Mouse (Mus musculus) mouse trophoblast stem cell (cell line): ENCODE data around the gene Fancc.

Experiments used
- in situ Hi-C, 2 experiments: fragments of 300-500 bp; cut with MseI, MboI; formaldehyde crosslinking; loops; 2 replicates in 1 of 2; 3 replicates in 1 of 2; pipeline ENCODE4 v1.15.1; 2025

The Fancc gene

GRCm38 (mm10) chr13:63421225-63421624, 75.9 kb downstream of the Fancc start:
- in situ Hi-C loops: no loop called here

DNA sequence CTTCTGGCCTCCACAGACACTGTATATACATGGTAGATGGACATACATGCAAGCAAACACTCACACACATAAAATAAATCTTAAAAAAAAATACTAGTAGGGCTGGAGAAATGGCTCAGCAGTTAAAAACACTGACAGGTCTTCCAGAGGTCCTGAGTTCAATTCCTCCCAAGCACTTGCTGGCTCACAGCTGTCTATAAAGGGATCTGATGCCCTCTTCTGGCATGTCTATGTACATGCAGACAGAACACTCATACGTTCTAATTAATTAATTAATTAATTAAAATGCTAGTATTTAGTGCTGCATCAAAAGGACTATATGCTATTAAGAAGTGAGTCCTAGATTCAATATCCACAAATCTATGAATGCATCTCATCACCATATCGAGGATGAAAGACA, 78.9 kb downstream of the Fancc start:
- in situ Hi-C loops: no loop called here

GRCm38 (mm10) chr13:63416824-63417223, 80.3 kb downstream of the Fancc start:
- in situ Hi-C loops: no loop called here

DNA sequence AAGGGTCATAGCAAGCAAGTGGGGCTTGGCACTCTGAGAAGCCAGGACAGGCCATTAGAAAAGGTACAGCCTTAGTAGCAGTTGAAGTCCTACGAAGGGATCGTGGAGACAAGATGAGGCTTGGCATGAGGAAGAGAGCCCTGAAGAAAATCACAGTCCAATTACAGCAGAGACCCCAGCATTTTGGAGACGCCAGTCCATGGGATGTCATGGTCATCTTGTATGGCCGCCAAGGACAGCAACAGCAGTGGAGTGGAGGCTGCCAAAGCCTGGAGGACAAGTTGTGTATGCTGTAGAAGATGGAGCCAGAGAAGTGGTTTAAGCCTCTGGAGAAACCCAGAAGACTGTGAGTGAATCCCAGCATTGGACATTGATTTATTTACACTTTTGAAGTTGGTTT, 84.4 kb downstream of the Fancc start:
- in situ Hi-C loops: no loop called here

DNA sequence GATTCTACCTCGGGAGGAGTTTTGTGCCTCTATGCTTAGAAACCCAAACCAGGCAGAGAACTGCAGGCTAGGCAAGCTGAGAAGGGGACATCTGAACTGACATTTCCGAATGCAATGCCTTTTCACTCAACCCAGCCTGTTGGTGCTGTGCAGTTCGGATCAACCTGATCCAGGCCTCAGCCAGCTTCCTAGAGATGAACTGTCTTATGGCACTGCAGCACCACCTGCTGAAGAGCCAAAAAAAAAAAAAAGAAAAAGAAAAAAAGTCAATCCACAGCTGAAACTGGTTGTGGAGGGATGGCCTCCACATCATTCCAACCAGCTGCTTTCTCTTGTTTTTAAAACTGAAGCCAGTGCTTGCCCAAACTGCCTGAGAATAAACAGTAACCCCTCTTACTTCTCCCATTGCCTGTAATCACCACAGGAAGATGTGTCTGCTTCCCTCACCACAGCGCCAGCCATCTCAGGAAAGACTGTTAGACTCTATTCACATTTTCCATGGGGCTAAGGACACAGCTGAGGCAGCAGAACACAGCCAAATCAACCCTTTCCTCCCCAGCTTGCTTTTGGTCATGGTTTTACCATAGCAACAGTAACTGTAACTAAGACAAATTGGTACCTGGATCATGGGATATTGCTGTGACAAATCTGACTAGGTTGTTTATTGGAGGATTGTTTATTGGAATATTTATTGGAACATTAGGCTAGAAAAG, 85.6 kb downstream of the Fancc start:
- in situ Hi-C loops: no loop called here

GRCm38 (mm10) chr13:63410578-63411298, 86.3 kb downstream of the Fancc start:
- in situ Hi-C loops: no loop called here

GRCm38 (mm10) chr13:63405151-63405550, 91.9 kb downstream of the Fancc start:
- in situ Hi-C loops: no loop called here

- in situ Hi-C loops: no loop called here
Observed at GRCm38 (mm10) chr13:63404657-63405056, 92.4 kb downstream of the Fancc start.

DNA sequence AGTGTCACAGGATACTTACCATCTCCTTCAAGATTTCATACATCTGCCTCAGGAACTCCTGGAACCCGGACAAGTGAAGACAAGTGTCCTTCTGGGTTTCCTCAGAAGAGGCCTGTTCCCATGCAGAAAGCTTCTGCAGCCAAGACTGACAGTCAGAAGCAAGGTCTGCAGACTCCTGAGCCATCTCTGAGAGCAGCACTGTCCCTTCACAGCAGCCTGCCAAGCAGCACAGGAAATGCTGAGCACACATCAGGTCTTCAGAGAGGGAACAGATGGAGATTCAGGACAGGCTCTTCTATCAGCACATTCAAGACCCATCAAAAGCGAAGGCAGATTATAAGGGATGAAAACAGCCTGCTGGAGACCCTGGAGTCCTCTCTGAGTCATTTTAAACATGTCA, 94.3 kb downstream of the Fancc start:
- in situ Hi-C loops: no loop called here

- in situ Hi-C loops: no loop called here
Observed at GRCm38 (mm10) chr13:63400069-63400468, 97.0 kb downstream of the Fancc start.

GRCm38 (mm10) chr13:63397420-63397819, 99.7 kb downstream of the Fancc start:
- in situ Hi-C loops: no loop called here

DNA sequence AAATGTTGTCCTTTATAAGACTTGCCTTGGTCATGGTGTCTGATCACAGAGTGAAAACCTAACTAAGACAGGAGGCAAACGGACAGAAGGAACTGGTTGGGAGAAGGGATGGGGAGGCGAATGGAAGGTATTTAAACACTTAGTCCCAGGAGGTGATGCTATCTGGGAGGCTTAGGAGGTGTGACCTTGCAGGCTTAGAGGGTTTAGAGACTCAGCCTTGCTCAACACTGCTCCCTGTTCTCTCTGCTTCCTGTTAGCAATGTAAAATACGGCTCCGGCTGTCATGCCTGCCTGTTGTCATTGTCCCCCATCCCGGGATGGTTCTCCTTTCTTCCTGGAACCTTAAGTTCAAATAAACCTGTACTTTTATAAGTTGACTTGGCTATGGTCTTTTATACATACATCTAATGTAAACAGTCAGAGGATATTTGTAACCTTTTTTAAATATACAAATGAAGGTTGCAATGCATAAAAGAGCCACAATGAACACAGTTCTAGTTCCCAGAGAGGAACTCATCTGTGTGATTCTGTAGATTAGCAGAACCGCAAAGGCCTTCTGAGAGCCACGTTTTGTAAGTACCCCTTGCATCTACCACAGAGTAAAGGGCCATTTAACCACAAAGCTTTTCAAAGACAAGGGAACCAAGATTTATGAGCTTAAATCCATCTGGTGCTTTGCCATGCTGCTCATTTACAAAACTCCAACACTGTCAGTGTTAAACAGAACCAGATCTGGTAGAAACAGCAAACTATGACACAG, 102.6 kb downstream of the Fancc start:
- in situ Hi-C loops: no loop called here

DNA sequence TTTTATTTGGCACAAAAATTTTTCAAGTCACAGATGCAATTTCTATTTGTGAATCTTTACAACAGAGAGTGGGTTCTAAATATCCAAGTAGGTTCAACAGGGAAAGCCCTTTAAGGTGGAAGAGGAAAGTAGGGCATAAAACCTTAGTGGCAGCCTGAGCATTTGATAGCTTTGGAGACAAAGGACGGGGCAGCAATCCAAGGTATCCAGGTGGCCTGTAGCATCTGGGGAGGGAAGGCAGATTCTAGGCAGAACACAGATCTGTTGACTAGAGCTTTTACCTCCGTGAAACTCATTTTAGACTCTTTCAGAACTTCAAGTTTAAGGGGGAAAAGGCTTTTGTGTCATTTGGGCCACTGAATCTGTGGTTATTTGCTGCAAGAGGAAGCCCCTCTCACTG, 111.8 kb downstream of the Fancc start:
- in situ Hi-C loops: no loop called here

DNA sequence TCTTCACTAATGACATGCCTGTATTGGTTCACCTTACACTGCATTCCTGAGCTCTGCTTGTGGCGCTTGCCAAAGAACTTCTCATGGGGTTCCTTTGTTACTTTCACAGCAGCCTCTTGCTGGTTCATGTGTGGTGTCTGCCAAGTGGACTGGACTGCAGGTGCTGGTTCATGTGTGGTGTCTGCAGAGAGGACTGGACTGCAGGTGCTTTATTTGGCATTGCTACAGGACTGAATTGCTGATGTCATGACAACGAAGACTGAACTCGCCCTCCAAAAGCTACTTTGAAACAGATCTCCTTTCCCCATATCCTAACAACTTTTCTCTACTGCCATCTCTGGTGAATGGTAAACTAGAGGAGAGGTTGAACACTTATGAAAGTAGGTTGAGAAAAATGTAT, 112.3 kb downstream of the Fancc start:
- in situ Hi-C loops: no loop called here

GRCm38 (mm10) chr13:63382206-63382605, 114.9 kb downstream of the Fancc start:
- in situ Hi-C loops: no loop called here

DNA sequence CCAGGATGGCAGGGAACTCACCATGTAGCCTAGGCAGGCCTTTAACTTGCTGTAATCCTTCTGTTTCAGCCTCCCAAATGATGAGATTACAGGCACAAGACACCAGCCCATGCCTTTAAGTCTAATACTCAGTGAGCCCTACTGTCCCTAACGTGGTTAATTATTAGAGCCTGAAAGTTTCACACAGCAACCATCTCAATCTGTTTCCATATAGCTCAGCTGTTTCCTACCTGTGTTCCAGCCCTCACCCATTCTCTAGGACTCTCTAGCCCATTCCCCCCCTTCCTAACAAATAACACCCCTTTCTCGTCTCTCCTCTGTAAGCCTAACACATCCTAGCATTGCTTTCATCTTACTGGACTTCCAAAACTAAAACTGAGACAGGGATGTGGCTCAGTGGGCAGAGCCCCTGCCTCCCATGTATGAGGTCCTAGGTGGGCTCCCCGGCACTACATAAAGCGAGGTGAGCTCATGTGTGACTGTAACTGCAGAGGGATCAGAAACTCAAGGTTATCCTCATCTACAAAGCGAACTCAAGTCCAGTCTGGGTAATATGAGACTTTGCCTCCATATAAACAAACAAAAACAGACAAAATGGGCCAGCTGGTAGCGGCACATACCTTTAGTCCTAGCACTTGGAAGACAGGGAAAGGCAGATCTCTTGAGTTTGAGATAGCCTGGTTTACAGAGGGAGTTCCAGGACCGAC, 123.5 kb downstream of the Fancc start:
- in situ Hi-C loops: no loop called here

GRCm38 (mm10) chr13:63361755-63362154, 135.3 kb downstream of the Fancc start:
- in situ Hi-C loops: no loop called here

DNA sequence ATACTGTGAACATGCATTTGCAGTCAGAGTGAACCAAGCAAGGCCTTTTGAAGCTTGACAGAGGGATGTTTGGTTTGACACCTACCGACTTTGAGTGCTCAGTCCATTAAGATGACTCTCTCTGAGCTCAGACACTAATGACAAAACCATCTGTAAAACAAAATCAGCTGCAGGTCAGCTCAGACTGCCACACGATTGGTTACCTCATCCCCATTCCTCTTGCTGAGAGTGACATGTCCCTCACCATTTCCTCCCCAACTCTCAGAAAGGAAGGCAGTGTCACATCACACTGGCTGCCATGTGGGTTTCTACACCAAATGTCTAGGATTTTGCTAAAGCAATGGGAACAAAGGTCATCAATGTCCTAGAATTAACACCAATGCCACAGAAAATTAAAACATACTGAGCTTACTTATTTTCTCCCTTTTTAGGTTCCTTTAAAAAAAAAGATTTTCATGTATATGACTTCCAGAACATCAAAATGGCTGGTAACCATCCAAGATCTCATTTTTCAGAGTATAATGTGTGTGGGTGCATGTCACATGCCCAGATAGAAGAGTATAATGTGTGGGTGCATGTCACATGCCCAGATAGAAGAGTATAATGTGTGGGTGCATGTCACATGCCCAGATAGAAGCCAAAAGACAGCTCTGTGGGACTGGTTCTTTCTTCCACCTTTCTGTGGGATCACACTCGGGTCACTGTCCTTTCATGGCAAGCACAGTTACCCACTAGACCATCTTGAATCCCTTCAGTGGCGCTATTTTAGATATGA, 136.8 kb downstream of the Fancc start:
- in situ Hi-C loops: no loop called here

GRCm38 (mm10) chr13:63359393-63359792, 137.7 kb downstream of the Fancc start:
- in situ Hi-C loops: no loop called here

GRCm38 (mm10) chr13:63356558-63356957, 140.5 kb downstream of the Fancc start:
- in situ Hi-C loops: no loop called here

GRCm38 (mm10) chr13:63356101-63356500, 141.0 kb downstream of the Fancc start:
- in situ Hi-C loops: no loop called here
